Mouse (Mus musculus) bone marrow macrophage, adult 2 months (primary cell): Measurements from ENCODE around the gene Fam129a.

Source experiments
- CTCF ChIP-seq: IDR thresholded peaks from 2 replicates; pipeline ENCODE4 v1.5.1; 2012; ENCODE audit warnings: low read depth, mild to moderate bottlenecking, low read length, moderate library complexity
- POLR2A ChIP-seq: IDR thresholded peaks from 2 replicates; pipeline ENCODE4 v1.6.1; 2012; ENCODE audit warnings: mild to moderate bottlenecking, low read depth, low read length, borderline replicate concordance

- TF ChIP-seq POLR2A (no peak), CTCF (no peak)
Observed at GRCm38 (mm10) chr1:151661684-151662439, 90.9 kb downstream of the Fam129a start.
